In the genomic region with DNA sequence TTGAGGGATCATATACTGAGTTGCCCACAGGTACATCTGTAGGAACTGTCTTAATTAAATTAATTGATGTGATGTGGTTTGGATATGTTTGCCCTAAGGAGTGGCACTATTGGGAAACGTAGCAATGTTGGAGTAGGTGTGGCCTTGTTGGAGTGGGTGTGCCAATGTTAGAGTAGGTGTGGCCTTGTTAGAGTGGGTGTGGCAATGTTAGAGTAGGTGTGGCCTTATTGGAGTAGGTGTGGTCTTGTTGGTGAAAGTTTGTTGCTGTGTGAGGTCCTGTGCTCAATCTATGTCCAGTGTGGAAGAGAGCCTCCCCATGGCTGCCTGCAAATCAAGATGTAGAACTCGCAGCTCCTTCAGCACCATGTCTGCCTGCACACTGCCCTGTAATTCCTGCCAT, we compare ENCODE assay signal across 28 mouse cellular contexts. TPM values are rescaled to one million over a fixed set of nuclear protein-coding genes. Genes with fewer than 3 reads are reported as not detected.
DNase-seq lines count a peak whose midpoint lies in the region; ATAC-seq and TF ChIP-seq lines count a peak whose summit lies in the region.
"Had no signal": no experiment of that assay in that cellular context is flagged by ENCODE, and none has a peak within 500 bp of the region (broad histone marks: within the 10 kb centered on the region; RNA-seq: fewer than 3 reads in every experiment).

No protein-coding gene starts in this region.

- H3K4me1 ChIP-seq in liver, adult 2 months (ENCODE audit: control insufficient read depth, insufficient read depth, low read length), result peaks cover 19% of the 10 kb centered on the region
- H3K4me1 ChIP-seq in liver, postnatal 0 days (ENCODE audit: insufficient read depth), result no peaks in the 10 kb centered on the region
- H3K4me1 ChIP-seq in stomach, postnatal 0 days (replicated peaks; ENCODE audit: control insufficient read depth, insufficient read depth), result no peaks in the 10 kb centered on the region
- peaks cover 24% of the 10 kb centered on the region for H3K4me1 ChIP-seq in neural tube, embryonic 15.5 days

- H3K36me3 ChIP-seq in liver, adult 2 months (ENCODE audit: control insufficient read depth, insufficient read depth, low read length), result 0 out of 2 replicates have a peak, but pooled peaks cover 2% of the 10 kb centered on the region
- no peaks in the 10 kb centered on the region for H3K36me3 ChIP-seq in liver, postnatal 0 days (replicated peaks; ENCODE audit: insufficient read depth, low read length)
- H3K36me3 ChIP-seq in stomach, postnatal 0 days (ENCODE audit: control insufficient read depth, insufficient read depth, low read length), result no peaks in the 10 kb centered on the region
- no peaks in the 10 kb centered on the region for H3K36me3 ChIP-seq in neural tube, embryonic 15.5 days

- no peak for ATAC-seq in liver, postnatal 0 days
- ATAC-seq in stomach, postnatal 0 days (ENCODE audit: low FRiP score, low TSS enrichment), result peak; percentile 45
- ATAC-seq in neural tube, embryonic 15.5 days (ENCODE audit: low FRiP score), result no peak
- ATAC-seq: CD4-positive, CD25-positive, alpha-beta regulatory T cell, adult 4 months; forebrain, embryonic 14.5 days; intestine, embryonic 16.5 days; Patski had no signal

- no peak overlapping the region for H3K4me3 ChIP-seq in liver, adult 2 months (ENCODE audit: insufficient read depth, low read depth, low read length)
- no peak overlapping the region for H3K4me3 ChIP-seq in liver, postnatal 0 days (ENCODE audit: low read depth, low read length)
- H3K4me3 ChIP-seq in stomach, postnatal 0 days (ENCODE audit: low read depth, low read length), result no peak overlapping the region
- no peak overlapping the region for H3K4me3 ChIP-seq in neural tube, embryonic 15.5 days (replicated peaks)
- H3K4me3 ChIP-seq: embryonic facial prominence, embryonic 15.5 days; erythroblast, embryonic 14.5 days; forebrain, embryonic 10.5 days; heart, embryonic 15.5 days had no signal

- 58% methylated on average over 2 of the region's 2 CpGs for WGBS in liver, adult 2 months
- 82% methylated on average over 2 of the region's 2 CpGs for WGBS in liver, postnatal 0 days (ENCODE audit: insufficient replicate concordance)
- 70% methylated on average over 2 of the region's 2 CpGs for WGBS in stomach, postnatal 0 days
- 87% methylated on average over 2 of the region's 2 CpGs for WGBS in neural tube, embryonic 15.5 days

- no peak overlapping the region for H3K9ac ChIP-seq in liver, adult 2 months (ENCODE audit: low read depth, low read length)
- no peak overlapping the region for H3K9ac ChIP-seq in liver, postnatal 0 days (replicated peaks)
- H3K9ac ChIP-seq in stomach, postnatal 0 days (ENCODE audit: low read length), result no peak overlapping the region
- no peak overlapping the region for H3K9ac ChIP-seq in neural tube, embryonic 15.5 days (replicated peaks)
- H3K9ac ChIP-seq: embryonic facial prominence, embryonic 15.5 days; heart, embryonic 15.5 days; hindbrain, embryonic 14.5 days had no signal

- TF ChIP-seq CTCF in liver, adult 2 months (IDR thresholded peaks at IDR 0.05; ENCODE audit: low read depth, low read length), result no peak
- no peak for TF ChIP-seq CTCF in liver, postnatal 0 days (IDR thresholded peaks at IDR 0.05; ENCODE audit: low read depth)
- no peak for TF ChIP-seq CTCF in stomach, postnatal 0 days (IDR thresholded peaks at IDR 0.05; ENCODE audit: low read depth)

- no peak overlapping the region for H3K4me2 ChIP-seq in liver, postnatal 0 days (ENCODE audit: low read depth, low read length)
- no peak overlapping the region for H3K4me2 ChIP-seq in stomach, postnatal 0 days (replicated peaks; ENCODE audit: low read depth)
- H3K4me2 ChIP-seq in neural tube, embryonic 15.5 days, result no peak overlapping the region
- H3K4me2 ChIP-seq: embryonic facial prominence, embryonic 15.5 days; heart, embryonic 11.5 days; heart, embryonic 15.5 days; hindbrain, embryonic 14.5 days had no signal

- no peak for TF ChIP-seq EP300 in liver, postnatal 0 days (IDR thresholded peaks at IDR 0.05; ENCODE audit: low read depth)
- no peak for TF ChIP-seq EP300 in stomach, postnatal 0 days (optimal IDR thresholded peaks at IDR 0.05)

- no peaks in the 10 kb centered on the region for H3K9me3 ChIP-seq in liver, postnatal 0 days (ENCODE audit: low read length)
- H3K9me3 ChIP-seq in stomach, postnatal 0 days (ENCODE audit: control insufficient read depth, low read length), result no peaks in the 10 kb centered on the region
- H3K9me3 ChIP-seq in neural tube, embryonic 15.5 days (replicated peaks), result no peaks in the 10 kb centered on the region
- H3K9me3 ChIP-seq: embryonic facial prominence, embryonic 15.5 days; forebrain, embryonic 10.5 days; heart, embryonic 15.5 days had no signal

- peak; percentile 75 for DNase-seq in liver, adult 2 months (ENCODE audit: extremely low read depth, low read depth, low spot score)
- DNase-seq in liver, postnatal 0 days, result no peak
- peak; percentile 66 for DNase-seq in ES-CJ7 (ENCODE audit: low read depth, low spot score)
- DNase-seq in R1 (ENCODE audit: low read depth, low spot score), result peak; percentile 74
- no peak for DNase-seq in stomach, postnatal 0 days (ENCODE audit: low spot score)
- DNase-seq in left cerebral cortex, postnatal 36 days (ENCODE audit: low spot score in 2 of 2), result no peak
- DNase-seq: adrenal gland, adult 8-10 months; B cell, adult 2 months; cerebellum, adult 18-20 months; cerebellum, postnatal 10 days; embryo, embryonic 11 days; gastrocnemius, postnatal 36 days; heart, adult 18-20 months; heart, postnatal 14 days had no signal

- no peak for TF ChIP-seq POLR2A in liver, adult 2 months (IDR thresholded peaks at IDR 0.05; ENCODE audit: extremely low read depth, insufficient read depth, low read length)

- H3K27ac ChIP-seq in liver, adult 2 months (replicated peaks; ENCODE audit: insufficient read depth, low read depth, low read length), result no peak overlapping the region
- H3K27ac ChIP-seq in liver, postnatal 0 days (ENCODE audit: low read depth), result no peak overlapping the region
- no peak overlapping the region for H3K27ac ChIP-seq in stomach, postnatal 0 days (replicated peaks)
- H3K27ac ChIP-seq in neural tube, embryonic 15.5 days (replicated peaks), result no peak overlapping the region
- H3K27ac ChIP-seq: embryonic facial prominence, embryonic 15.5 days; forebrain, embryonic 10.5 days; heart, embryonic 15.5 days; hindbrain, embryonic 14.5 days had no signal

- no peaks in the 10 kb centered on the region for H3K27me3 ChIP-seq in liver, adult 2 months (ENCODE audit: control insufficient read depth, insufficient read depth, low read length)
- H3K27me3 ChIP-seq in liver, postnatal 0 days (ENCODE audit: insufficient read depth, low read length), result no peaks in the 10 kb centered on the region
- H3K27me3 ChIP-seq in stomach, postnatal 0 days (ENCODE audit: control insufficient read depth, insufficient read depth, low read length), result no peaks in the 10 kb centered on the region
- no peaks in the 10 kb centered on the region for H3K27me3 ChIP-seq in neural tube, embryonic 15.5 days (replicated peaks)
- H3K27me3 ChIP-seq: embryonic facial prominence, embryonic 15.5 days; heart, embryonic 15.5 days; Patski had no signal

- intact Hi-C loops in left cerebral cortex, postnatal 36 days (cut with DNase I), result no loop called here

- no peaks in the 10 kb centered on the region for H3K79me2 ChIP-seq in liver, adult 2 months (ENCODE audit: control insufficient read depth, insufficient read depth, low read length)

RNA-seq across cellular contexts. Expression of gene Crybb3, which starts 2.9 kb away (rescaled TPM):
- total RNA-seq in liver, adult 2 months (2014; rRNA removed), result 0.27 and 2.3 TPM in 2 replicates
- 2.4 and 4.3 TPM in 2 replicates for polyA plus RNA-seq in liver, adult 2 months (2012; rRNA removed)
- 0.15 TPM in 1 of 2 replicates, not detected in the other for polyA plus RNA-seq in liver, postnatal 0 days (2015; fragmentation: Nextera tagmentation; extraction: Ambion mirVana)
- 0.52 and 0.64 TPM in 2 replicates for polyA plus RNA-seq in stomach, postnatal 0 days (2015; fragmentation: Nextera tagmentation; extraction: Ambion mirVana)
- polyA plus RNA-seq in neural tube, embryonic 15.5 days (2015; fragmentation: Nextera tagmentation; extraction: Ambion mirVana), result 1.2 and 1.5 TPM in 2 replicates
- 1 to 10 TPM; 1.1 to 2.4 TPM for total RNA-seq in left cerebral cortex, postnatal 36 days (2021)
- total RNA-seq: hematopoietic stem cell, adult 5-6 weeks had no signal
- polyA plus RNA-seq: CD4-positive, CD25-positive, alpha-beta regulatory T cell, adult 4 months; erythroblast, embryonic 14.5 days had no signal

RNA-seq across cellular contexts. Expression of gene Crybb2, which starts 14.4 kb away (rescaled TPM):
- not detected in 2 replicates for total RNA-seq in liver, adult 2 months (2014; rRNA removed)
- not detected in 2 replicates for polyA plus RNA-seq in liver, adult 2 months (2012; rRNA removed)
- not detected in 2 replicates for polyA plus RNA-seq in liver, postnatal 0 days (2015; fragmentation: Nextera tagmentation; extraction: Ambion mirVana)
- not detected in 2 replicates for polyA plus RNA-seq in stomach, postnatal 0 days (2015; fragmentation: Nextera tagmentation; extraction: Ambion mirVana)
- polyA plus RNA-seq in neural tube, embryonic 15.5 days (2015; fragmentation: Nextera tagmentation; extraction: Ambion mirVana), result not detected in 2 replicates
- not detected for total RNA-seq in left cerebral cortex, postnatal 36 days (2021)
- total RNA-seq: adrenal gland, adult 8-10 months; gastrocnemius, adult 8-10 months; gastrocnemius, postnatal 36 days; heart, adult 18-20 months; heart, postnatal 14 days; hematopoietic stem cell, adult 5-6 weeks had no signal
- polyA plus RNA-seq: CD4-positive, CD25-positive, alpha-beta regulatory T cell, adult 4 months; embryonic facial prominence, embryonic 11.5 days; embryonic facial prominence, embryonic 15.5 days; erythroblast, embryonic 14.5 days; forebrain, embryonic 10.5 days; forebrain, embryonic 14.5 days; heart, embryonic 11.5 days; heart, embryonic 15.5 days; hindbrain, embryonic 14.5 days; intestine, embryonic 16.5 days; Patski had no signal

Comparison
In these comparisons a context has a peak if more than half of its experiments do, and no peak if none do; other contexts are left out.
1. DNase-seq: peak in liver, adult 2 months (single experiment), ES-CJ7 (single experiment) and R1 (single experiment); none in liver, postnatal 0 days (single experiment), stomach, postnatal 0 days (single experiment) and left cerebral cortex, postnatal 36 days (0 of 2).